Mouse (Mus musculus) forebrain, embryonic 15.5 days (tissue): ENCODE data around the gene Trpv4. TPM values are rescaled to one million over a fixed set of nuclear protein-coding genes. Genes with fewer than 3 reads are reported as not detected.
A peak's percentile ranks its signal among the peaks of the same experiment; 100 is the strongest.

Experiments
- ATAC-seq: fragments of 200-750 bp; cut with Nextera tagmentation; replicated peaks from 2 replicates; pipeline ENCODE4 v1.8.0; 2017; ENCODE audit warnings: mild to moderate bottlenecking, moderate TSS enrichment, moderate library complexity
- H3K27ac ChIP-seq: fragments of 300-500 bp; sonication (generic); replicated peaks from 2 replicates; pipeline ENCODE4 v1.5.1; 2015; ENCODE audit warnings: mild to moderate bottlenecking, inconsistent platforms
- H3K27me3 ChIP-seq: fragments of 300-500 bp; sonication (generic); 2 replicates; pipeline ENCODE4 v1.6.1; 2015; ENCODE audit warnings: inconsistent platforms
- H3K36me3 ChIP-seq: fragments of 300-500 bp; sonication (generic); 2 replicates; pipeline ENCODE4 v1.6.1; 2015; ENCODE audit warnings: mild to moderate bottlenecking, inconsistent platforms
- H3K4me1 ChIP-seq: fragments of 300-500 bp; sonication (generic); 2 replicates; pipeline ENCODE4 v1.6.1; 2015; ENCODE audit warnings: inconsistent platforms
- H3K4me2 ChIP-seq: fragments of 300-500 bp; sonication (generic); replicated peaks from 2 replicates; pipeline ENCODE4 v1.6.1; 2015; ENCODE audit warnings: mild to moderate bottlenecking, inconsistent platforms
- H3K4me3 ChIP-seq: fragments of 300-500 bp; sonication (generic); 2 replicates; pipeline ENCODE4 v1.5.1; 2015; ENCODE audit warnings: mild to moderate bottlenecking, inconsistent platforms
- H3K9ac ChIP-seq: fragments of 300-500 bp; sonication (generic); replicated peaks from 2 replicates; pipeline ENCODE4 v1.6.1; 2015; ENCODE audit warnings: mild to moderate bottlenecking, inconsistent platforms
- H3K9me3 ChIP-seq: fragments of 300-500 bp; sonication (generic); 2 replicates; pipeline ENCODE4 v1.6.1; 2016; ENCODE audit warnings: inconsistent platforms
- WGBS: fragments of 180-500 bp; shearing (Covaris S2); methylation state at CpG from one replicate; pipeline ENCODE4 v1.1.7; 2015; ENCODE audit warnings: mixed read lengths; 5-methylcytosine and 5-hydroxymethylcytosine counted together
- polyA plus RNA-seq: library from polyadenylated mRNA; unstranded; fragments of >200 nt; fragmentation: Nextera tagmentation; extraction: Ambion mirVana; gene quantifications from 2 replicates; pipeline ENCODE4 v1.2.1, GENCODE M21; 2015

The Trpv4 gene
- polyA plus RNA-seq, 1 experiment from 2014 or later, result 0.88 TPM

GRCm38 (mm10) chr5:114611256-114611655, 47.0 kb downstream of the Trpv4 start:
- peaks cover 15% of the 10 kb centered on the region for H3K27me3 ChIP-seq
- H3K4me1 ChIP-seq, result peaks cover 36% of the 10 kb centered on the region
- H3K36me3 ChIP-seq, result no peaks in the 10 kb centered on the region
- H3K9me3 ChIP-seq, result no peaks in the 10 kb centered on the region
- no peak for ATAC-seq
- 92% methylated on average over 10 of the region's 10 CpGs for WGBS
- no peak overlapping the region for H3K9ac ChIP-seq
- no peak overlapping the region for H3K4me3 ChIP-seq
- H3K4me2 ChIP-seq, result no peak overlapping the region
- no peak overlapping the region for H3K27ac ChIP-seq

GRCm38 (mm10) chr5:114608516-114608915, 49.7 kb downstream of the Trpv4 start:
- Histone ChIP-seq H3K4me3 (no peak overlapping the region), H3K27ac (peak overlapping the region; percentile 58), H3K27me3 (peaks cover 16% of the 10 kb centered on the region), H3K9me3 (no peaks in the 10 kb centered on the region), H3K4me2 (no peak overlapping the region), H3K4me1 (peaks cover 58% of the 10 kb centered on the region), H3K9ac (no peak overlapping the region), H3K36me3 (no peaks in the 10 kb centered on the region)
- ATAC-seq, result peak; percentile 28; the same call in 1 of the 2 replicates
- WGBS, result 2% methylated on average over 12 of the region's 12 CpGs

- Histone ChIP-seq H3K9me3 (no peaks in the 10 kb centered on the region), H3K27me3 (peaks cover 22% of the 10 kb centered on the region), H3K4me2 (no peak overlapping the region), H3K27ac (peak overlapping the region; percentile 58), H3K36me3 (no peaks in the 10 kb centered on the region), H3K4me1 (peaks cover 56% of the 10 kb centered on the region), H3K9ac (no peak overlapping the region), H3K4me3 (no peak overlapping the region)
- WGBS, result 22% methylated on average over 8 of the region's 8 CpGs
- peak; percentile 23 for ATAC-seq
Measured at GRCm38 (mm10) chr5:114607651-114608050, 50.6 kb downstream of the Trpv4 start.

GRCm38 (mm10) chr5:114605981-114606380, 52.2 kb downstream of the Trpv4 start:
- Histone ChIP-seq H3K4me1 (peaks cover 56% of the 10 kb centered on the region), H3K4me2 (no peak overlapping the region), H3K9me3 (no peaks in the 10 kb centered on the region), H3K36me3 (no peaks in the 10 kb centered on the region), H3K9ac (no peak overlapping the region), H3K27me3 (peaks cover 35% of the 10 kb centered on the region), H3K4me3 (no peak overlapping the region), H3K27ac (0 out of 2 replicates have a peak overlapping the region, but pooled peaks have one; percentile 34)
- ATAC-seq, result no peak
- 78% methylated on average over 6 of the region's 6 CpGs for WGBS

GRCm38 (mm10) chr5:114604781-114605290, 53.4 kb downstream of the Trpv4 start:
- no peak overlapping the region for H3K9ac ChIP-seq
- H3K4me3 ChIP-seq, result no peak overlapping the region
- 2% methylated on average over 11 of the region's 11 CpGs for WGBS
- H3K4me1 ChIP-seq, result peaks cover 56% of the 10 kb centered on the region
- H3K27me3 ChIP-seq, result peaks cover 27% of the 10 kb centered on the region
- H3K36me3 ChIP-seq, result no peaks in the 10 kb centered on the region
- H3K9me3 ChIP-seq, result no peaks in the 10 kb centered on the region
- no peak overlapping the region for H3K4me2 ChIP-seq
- peak overlapping the region; percentile 34 for H3K27ac ChIP-seq
- peak; percentile 44 for ATAC-seq

GRCm38 (mm10) chr5:114603975-114604374, 54.2 kb downstream of the Trpv4 start:
- no peak for ATAC-seq
- Histone ChIP-seq H3K4me1 (peaks cover 49% of the 10 kb centered on the region), H3K27me3 (peaks cover 25% of the 10 kb centered on the region), H3K4me3 (no peak overlapping the region), H3K9ac (no peak overlapping the region), H3K4me2 (no peak overlapping the region), H3K27ac (no peak overlapping the region), H3K9me3 (no peaks in the 10 kb centered on the region), H3K36me3 (no peaks in the 10 kb centered on the region)
- 80% methylated on average over 5 of the region's 5 CpGs for whole genome bisulfite sequencing

- no peak overlapping the region for H3K27ac ChIP-seq
- no peak overlapping the region for H3K9ac ChIP-seq
- no peak overlapping the region for H3K4me2 ChIP-seq
- peaks cover 25% of the 10 kb centered on the region for H3K27me3 ChIP-seq
- no peaks in the 10 kb centered on the region for H3K9me3 ChIP-seq
- ATAC-seq, result no peak
- WGBS, result 89% methylated on average over 8 of the region's 8 CpGs
- peaks cover 36% of the 10 kb centered on the region for H3K4me1 ChIP-seq
- H3K4me3 ChIP-seq, result no peak overlapping the region
- H3K36me3 ChIP-seq, result no peaks in the 10 kb centered on the region
Measured at GRCm38 (mm10) chr5:114602012-114602411, 56.2 kb downstream of the Trpv4 start.

GRCm38 (mm10) chr5:114597652-114598051, 60.6 kb downstream of the Trpv4 start:
- Histone ChIP-seq H3K36me3 (no peaks in the 10 kb centered on the region), H3K27me3 (peaks cover 13% of the 10 kb centered on the region; the same call in 1 of the 2 replicates), H3K27ac (no peak overlapping the region), H3K4me3 (no peak overlapping the region), H3K9me3 (no peaks in the 10 kb centered on the region), H3K9ac (no peak overlapping the region), H3K4me2 (no peak overlapping the region), H3K4me1 (peaks cover 32% of the 10 kb centered on the region)
- WGBS, result 56% methylated on average over 6 of the region's 6 CpGs
- ATAC-seq, result no peak

- Histone ChIP-seq H3K27ac (no peak overlapping the region), H3K4me3 (no peak overlapping the region), H3K4me2 (no peak overlapping the region), H3K9me3 (no peaks in the 10 kb centered on the region), H3K9ac (no peak overlapping the region), H3K4me1 (peaks cover 36% of the 10 kb centered on the region), H3K27me3 (peaks cover 9% of the 10 kb centered on the region; the same call in 1 of the 2 replicates), H3K36me3 (no peaks in the 10 kb centered on the region)
- WGBS, result 47% methylated on average over 8 of the region's 8 CpGs
- ATAC-seq, result no peak
Measured at GRCm38 (mm10) chr5:114597222-114597621, 61.0 kb downstream of the Trpv4 start.

- H3K36me3 ChIP-seq, result no peaks in the 10 kb centered on the region
- no peak overlapping the region for H3K4me2 ChIP-seq
- H3K9ac ChIP-seq, result no peak overlapping the region
- no peak for ATAC-seq
- WGBS, result 42% methylated on average over 10 of the region's 10 CpGs
- peaks cover 42% of the 10 kb centered on the region for H3K4me1 ChIP-seq
- no peak overlapping the region for H3K27ac ChIP-seq
- H3K27me3 ChIP-seq, result peaks cover 8% of the 10 kb centered on the region; the same call in 1 of the 2 replicates
- no peak overlapping the region for H3K4me3 ChIP-seq
- no peaks in the 10 kb centered on the region for H3K9me3 ChIP-seq
Measured at GRCm38 (mm10) chr5:114596604-114597003, 61.6 kb downstream of the Trpv4 start.

- Histone ChIP-seq H3K4me3 (no peak overlapping the region), H3K27me3 (peaks cover 3% of the 10 kb centered on the region; the same call in 1 of the 2 replicates), H3K9ac (no peak overlapping the region), H3K4me1 (peaks cover 60% of the 10 kb centered on the region), H3K36me3 (no peaks in the 10 kb centered on the region), H3K9me3 (no peaks in the 10 kb centered on the region), H3K4me2 (no peak overlapping the region), H3K27ac (peak overlapping the region; percentile 78)
- 89% methylated on average over 15 of the region's 15 CpGs for WGBS
- ATAC-seq, result no peak
Measured at GRCm38 (mm10) chr5:114594741-114595241, 63.4 kb downstream of the Trpv4 start.

- Histone ChIP-seq H3K9me3 (no peaks in the 10 kb centered on the region), H3K36me3 (no peaks in the 10 kb centered on the region), H3K4me1 (peaks cover 69% of the 10 kb centered on the region), H3K27me3 (peaks cover 7% of the 10 kb centered on the region; the same call in 1 of the 2 replicates), H3K9ac (no peak overlapping the region), H3K4me2 (no peak overlapping the region), H3K4me3 (no peak overlapping the region), H3K27ac (peak overlapping the region; percentile 78)
- 81% methylated on average over 5 of the region's 5 CpGs for WGBS
- ATAC-seq, result no peak
Measured at GRCm38 (mm10) chr5:114593949-114594348, 64.3 kb downstream of the Trpv4 start.
